In genomic region chr13:65176472-65177091, GRCm38 (mm10) we compare ENCODE assay signal across 10 mouse cellular contexts. TPM values are rescaled to one million over a fixed set of nuclear protein-coding genes. Genes with fewer than 3 reads are reported as not detected.
DNase-seq lines count a peak whose midpoint lies in the region; ATAC-seq and TF ChIP-seq lines count a peak whose summit lies in the region.
"Had no signal": no experiment of that assay in that cellular context is flagged by ENCODE, and none has a peak within 500 bp of the region (broad histone marks: within the 10 kb centered on the region; RNA-seq: fewer than 3 reads in every experiment).

No protein-coding gene starts in this region.

- no peaks in the 10 kb centered on the region for H3K36me3 ChIP-seq in thymus, adult 2 months (ENCODE audit: control insufficient read depth, insufficient read depth, low read length)
- no peaks in the 10 kb centered on the region for H3K36me3 ChIP-seq in liver, postnatal 0 days (replicated peaks; ENCODE audit: insufficient read depth, low read length)
- H3K36me3 ChIP-seq in intestine, embryonic 15.5 days, result no peaks in the 10 kb centered on the region

- 59% methylated on average over 15 of the region's 15 CpGs for WGBS in thymus, adult 2 months
- 58% methylated on average over 15 of the region's 15 CpGs for WGBS in liver, postnatal 0 days (ENCODE audit: insufficient replicate concordance)
- WGBS in intestine, embryonic 15.5 days, result 52% methylated on average over 15 of the region's 15 CpGs

- ATAC-seq in liver, postnatal 0 days, result peak; percentile 27; the same call in 1 of the 2 replicates
- ATAC-seq in intestine, embryonic 15.5 days, result no peak

- no peak overlapping the region for H3K9ac ChIP-seq in liver, postnatal 0 days (replicated peaks)
- H3K9ac ChIP-seq in intestine, embryonic 15.5 days, result no peak overlapping the region

- no peaks in the 10 kb centered on the region for H3K27me3 ChIP-seq in thymus, adult 2 months (ENCODE audit: control insufficient read depth, insufficient read depth, low read length)
- H3K27me3 ChIP-seq in liver, postnatal 0 days (ENCODE audit: insufficient read depth, low read length), result no peaks in the 10 kb centered on the region
- no peaks in the 10 kb centered on the region for H3K27me3 ChIP-seq in intestine, embryonic 15.5 days (replicated peaks)

- intact Hi-C loops in gastrocnemius, adult 2 months (cut with DNase I), result no loop called here

- no peak for TF ChIP-seq CTCF in gastrocnemius, adult 2 months (IDR thresholded peaks at IDR 0.05)
- no peak for TF ChIP-seq CTCF in thymus, adult 2 months (IDR thresholded peaks at IDR 0.05; ENCODE audit: borderline replicate concordance, control insufficient read depth, extremely low read depth, insufficient read depth, low read length, poor library complexity)
- TF ChIP-seq CTCF in liver, postnatal 0 days (IDR thresholded peaks at IDR 0.05; ENCODE audit: low read depth), result no peak

- no peak overlapping the region for H3K27ac ChIP-seq in gastrocnemius, adult 2 months
- H3K27ac ChIP-seq in thymus, adult 2 months (ENCODE audit: control insufficient read depth, insufficient read depth, low read length), result no peak overlapping the region
- H3K27ac ChIP-seq in liver, postnatal 0 days (ENCODE audit: low read depth), result no peak overlapping the region
- no peak overlapping the region for H3K27ac ChIP-seq in intestine, embryonic 15.5 days

- H3K9me3 ChIP-seq in liver, postnatal 0 days (ENCODE audit: low read length), result no peaks in the 10 kb centered on the region
- no peaks in the 10 kb centered on the region for H3K9me3 ChIP-seq in intestine, embryonic 15.5 days

- TF ChIP-seq EP300 in liver, postnatal 0 days (IDR thresholded peaks at IDR 0.05; ENCODE audit: low read depth), result no peak

- no peak for TF ChIP-seq POLR2A in thymus, adult 2 months (IDR thresholded peaks at IDR 0.05; ENCODE audit: control insufficient read depth, extremely low read depth, insufficient read depth, low read length, poor library complexity)

- DNase-seq in gastrocnemius, postnatal 10 days, result peak; percentile 2
- DNase-seq in gastrocnemius, adult 2 months, result no peak
- DNase-seq in thymus, postnatal 4 days, result peak; percentile 13
- DNase-seq in thymus, adult 2 months, result no peak
- DNase-seq in liver, postnatal 0 days, result peak; percentile 12
- DNase-seq in B cell, adult 2 months, result no peak
- DNase-seq in urinary bladder, postnatal 4 days (ENCODE audit: low spot score in 2 of 2), result no peak

- H3K4me3 ChIP-seq in gastrocnemius, adult 2 months, result no peak overlapping the region
- H3K4me3 ChIP-seq in thymus, adult 2 months (ENCODE audit: control insufficient read depth, insufficient read depth, low read length), result no peak overlapping the region
- no peak overlapping the region for H3K4me3 ChIP-seq in liver, postnatal 0 days (ENCODE audit: low read depth, low read length)
- H3K4me3 ChIP-seq in intestine, embryonic 15.5 days (replicated peaks), result no peak overlapping the region

- H3K4me1 ChIP-seq in thymus, adult 2 months (replicated peaks; ENCODE audit: control insufficient read depth, insufficient read depth, low read length), result no peaks in the 10 kb centered on the region
- peaks cover 5% of the 10 kb centered on the region; the same call in 1 of the 2 replicates for H3K4me1 ChIP-seq in liver, postnatal 0 days (ENCODE audit: insufficient read depth)
- 0 out of 2 replicates have a peak, but pooled peaks cover 3% of the 10 kb centered on the region for H3K4me1 ChIP-seq in intestine, embryonic 15.5 days (replicated peaks)

- H3K4me2 ChIP-seq in liver, postnatal 0 days (ENCODE audit: low read depth, low read length), result no peak overlapping the region
- no peak overlapping the region for H3K4me2 ChIP-seq in intestine, embryonic 15.5 days (replicated peaks)

RNA-seq across cellular contexts. Expression of gene Olfr466, which starts 26.5 kb away (rescaled TPM):
- not detected for total RNA-seq in gastrocnemius, postnatal 10 days (2021)
- total RNA-seq in gastrocnemius, adult 2 months (2021), result not detected
- not detected in 2 replicates for polyA plus RNA-seq in thymus, adult 2 months (2012; rRNA removed)
- polyA plus RNA-seq in liver, postnatal 0 days (2015; fragmentation: Nextera tagmentation; extraction: Ambion mirVana), result not detected in 2 replicates
- polyA plus RNA-seq in intestine, embryonic 15.5 days (2015; fragmentation: Nextera tagmentation; extraction: Ambion mirVana), result not detected in 2 replicates
- polyA plus RNA-seq: gonadal fat pad, adult 2 months; limb, embryonic 14.5 days had no signal

RNA-seq across cellular contexts. Expression of gene Nlrp4f, which starts 29.2 kb away (rescaled TPM):
- total RNA-seq in gastrocnemius, postnatal 10 days (2021), result not detected
- total RNA-seq in gastrocnemius, adult 2 months (2021), result not detected
- polyA plus RNA-seq in thymus, adult 2 months (2012; rRNA removed), result 0.04 TPM in 1 of 2 replicates, not detected in the other
- polyA plus RNA-seq in liver, postnatal 0 days (2015; fragmentation: Nextera tagmentation; extraction: Ambion mirVana), result not detected in 2 replicates
- 0.19 TPM in 1 of 2 replicates, not detected in the other for polyA plus RNA-seq in intestine, embryonic 15.5 days (2015; fragmentation: Nextera tagmentation; extraction: Ambion mirVana)
- polyA plus RNA-seq: limb, embryonic 14.5 days had no signal

RNA-seq across cellular contexts. Expression of gene Olfr465-ps1, which starts 38.7 kb away (rescaled TPM):
- not detected for total RNA-seq in gastrocnemius, postnatal 10 days (2021)
- not detected for total RNA-seq in gastrocnemius, adult 2 months (2021)
- polyA plus RNA-seq in thymus, adult 2 months (2012; rRNA removed), result not detected in 2 replicates
- not detected in 2 replicates for polyA plus RNA-seq in liver, postnatal 0 days (2015; fragmentation: Nextera tagmentation; extraction: Ambion mirVana)
- polyA plus RNA-seq in intestine, embryonic 15.5 days (2015; fragmentation: Nextera tagmentation; extraction: Ambion mirVana), result not detected in 2 replicates
- polyA plus RNA-seq: gonadal fat pad, adult 2 months; limb, embryonic 14.5 days had no signal

Comparison
In these comparisons a context has a peak if more than half of its experiments do, and no peak if none do; other contexts are left out.
1. DNase-seq: peak in gastrocnemius, postnatal 10 days (single experiment), thymus, postnatal 4 days (single experiment) and liver, postnatal 0 days (single experiment); none in gastrocnemius, adult 2 months (single experiment), thymus, adult 2 months (single experiment), B cell, adult 2 months (0 of 2) and urinary bladder, postnatal 4 days (0 of 2).